In genomic region chr10:128489380-128489779, GRCm38 (mm10) we compare ENCODE assay signal across 9 mouse cellular contexts. TPM values are rescaled to one million over a fixed set of nuclear protein-coding genes. Genes with fewer than 3 reads are reported as not detected.
A peak's percentile ranks its signal among the peaks of the same experiment; 100 is the strongest.
DNase-seq lines count a peak whose midpoint lies in the region; ATAC-seq and TF ChIP-seq lines count a peak whose summit lies in the region.
"Had no signal": no experiment of that assay in that cellular context is flagged by ENCODE, and none has a peak within 500 bp of the region (broad histone marks: within the 10 kb centered on the region; RNA-seq: fewer than 3 reads in every experiment).

No protein-coding gene starts in this region.

- peak overlapping the region; percentile 96 for H3K27ac ChIP-seq in heart, embryonic 10.5 days
- peak overlapping the region; percentile 39; the same call in 1 of the 2 replicates for H3K27ac ChIP-seq in liver, embryonic 13.5 days

- no peak for DNase-seq in heart, embryonic 10.5 days (ENCODE audit: low spot score)
- DNase-seq in heart, adult 18-20 months, result no peak
- DNase-seq in liver, embryonic 13.5 days, result no peak
- DNase-seq in liver (no peak), ZHBTc4 (ENCODE audit: low read depth, low spot score) (peak; percentile 69)
- no peak for DNase-seq in testis, postnatal 10 days (ENCODE audit: low spot score)
- DNase-seq: thymus, adult 2 months had no signal

- peaks cover 30% of the 10 kb centered on the region for H3K79me2 ChIP-seq in myocyte (ENCODE audit: control insufficient read depth, insufficient read depth)

- 59% methylated on average over 5 of the region's 5 CpGs for WGBS in heart, embryonic 10.5 days
- WGBS in liver, embryonic 13.5 days (ENCODE audit: insufficient replicate concordance), result 57% methylated on average over 5 of the region's 5 CpGs

- peaks cover 75% of the 10 kb centered on the region for H3K36me3 ChIP-seq in heart, embryonic 10.5 days
- peaks cover 77% of the 10 kb centered on the region for H3K36me3 ChIP-seq in liver, embryonic 13.5 days
- H3K36me3 ChIP-seq in myocyte (ENCODE audit: control insufficient read depth, insufficient read depth), result peaks cover 27% of the 10 kb centered on the region

- peaks cover 38% of the 10 kb centered on the region for H3K4me1 ChIP-seq in heart, embryonic 10.5 days
- H3K4me1 ChIP-seq in liver, embryonic 13.5 days (replicated peaks), result peaks cover 29% of the 10 kb centered on the region

- H3K9me3 ChIP-seq in heart, embryonic 10.5 days, result no peaks in the 10 kb centered on the region
- no peaks in the 10 kb centered on the region for H3K9me3 ChIP-seq in liver, embryonic 13.5 days (replicated peaks)

- no peak for TF ChIP-seq POLR2A in myocyte (IDR thresholded peaks at IDR 0.05; ENCODE audit: insufficient read length, low read depth)

- ATAC-seq in liver, embryonic 13.5 days (ENCODE audit: low read depth), result no peak
- ATAC-seq in inflammation-experienced regulatory T-cells, adult 6 months, result no peak

- no peak overlapping the region for H3ac ChIP-seq in myocyte (ENCODE audit: control insufficient read depth, insufficient read length)

- H3K9ac ChIP-seq in liver, embryonic 13.5 days, result no peak overlapping the region

- H3K27me3 ChIP-seq in heart, embryonic 10.5 days (ENCODE audit: insufficient read depth, poor library complexity, severe bottlenecking), result no peaks in the 10 kb centered on the region
- no peaks in the 10 kb centered on the region for H3K27me3 ChIP-seq in liver, embryonic 13.5 days
- no peaks in the 10 kb centered on the region for H3K27me3 ChIP-seq in myocyte (ENCODE audit: control insufficient read depth, insufficient read depth, insufficient read length)

- peak overlapping the region; percentile 1; the same call in 1 of the 2 replicates for H3K4me3 ChIP-seq in heart, embryonic 10.5 days
- no peak overlapping the region for H3K4me3 ChIP-seq in liver, embryonic 13.5 days (replicated peaks)
- H3K4me3 ChIP-seq in myocyte, result no peak overlapping the region

- H3K4me2 ChIP-seq in liver, embryonic 13.5 days, result no peak overlapping the region
- H3K4me2 ChIP-seq in myocyte (ENCODE audit: low read depth), result no peak overlapping the region

TF ChIP-seq in myocyte, 11 proteins besides CTCF, POLR2A, EP300 and RAD21:
- TF ChIP-seq TCF12 (IDR thresholded peaks at IDR 0.05; ENCODE audit: insufficient read depth, poor library complexity, severe bottlenecking) (no peak), POLR2AphosphoS2 (IDR thresholded peaks at IDR 0.05; ENCODE audit: insufficient read length, low read depth) (peak; percentile 77)

RNA-seq across cellular contexts. Expression of gene Myl6, which starts 4.6 kb away (rescaled TPM):
- 1,508 and 1,550 TPM in 2 replicates for polyA plus RNA-seq in heart, embryonic 10.5 days (2016; fragmentation: Nextera tagmentation; extraction: Ambion mirVana)
- total RNA-seq in heart, adult 18-20 months (2021), result 100 to 1,000 TPM; 253 to 273 TPM
- polyA plus RNA-seq in liver, embryonic 13.5 days (2015; fragmentation: Nextera tagmentation; extraction: Ambion mirVana), result 498 and 524 TPM in 2 replicates
- 2,234 TPM for polyA plus RNA-seq in myocyte (2012; fragmentation: generic; extraction: Trizol)
- polyA plus RNA-seq in inflammation-experienced regulatory T-cells, adult 6 months (2017; shearing (Covaris generic)), result 1,000 to 10,000 TPM in 1 of 3 experiments, 100 to 1,000 TPM in 2; 949 to 1,454 (median 955) TPM

RNA-seq across cellular contexts. Expression of gene Myl6b, which starts 9.1 kb away (rescaled TPM):
- polyA plus RNA-seq in heart, embryonic 10.5 days (2016; fragmentation: Nextera tagmentation; extraction: Ambion mirVana), result 3.2 and 4.0 TPM in 2 replicates
- 1 to 10 TPM; 3.2 to 3.3 TPM for total RNA-seq in heart, adult 18-20 months (2021)
- polyA plus RNA-seq in liver, embryonic 13.5 days (2015; fragmentation: Nextera tagmentation; extraction: Ambion mirVana), result 1.2 and 1.3 TPM in 2 replicates
- 734 TPM for polyA plus RNA-seq in myocyte (2012; fragmentation: generic; extraction: Trizol)
- 1 to 10 TPM; 2.7 to 4.6 (median 4.5) TPM for polyA plus RNA-seq in inflammation-experienced regulatory T-cells, adult 6 months (2017; shearing (Covaris generic))

RNA-seq across cellular contexts. Expression of gene Smarcc2, which starts 30.3 kb away (rescaled TPM):
- 66.0 and 68.7 TPM in 2 replicates for polyA plus RNA-seq in heart, embryonic 10.5 days (2016; fragmentation: Nextera tagmentation; extraction: Ambion mirVana)
- total RNA-seq in heart, adult 18-20 months (2021), result 10 to 100 TPM; 75.4 to 75.8 TPM
- polyA plus RNA-seq in liver, embryonic 13.5 days (2015; fragmentation: Nextera tagmentation; extraction: Ambion mirVana), result 18.5 and 30.1 TPM in 2 replicates
- 52.5 TPM for polyA plus RNA-seq in myocyte (2012; fragmentation: generic; extraction: Trizol)
- 10 to 100 TPM; 53.1 to 64.4 (median 57.2) TPM for polyA plus RNA-seq in inflammation-experienced regulatory T-cells, adult 6 months (2017; shearing (Covaris generic))

RNA-seq across cellular contexts. Expression of gene Esyt1, which starts 36.3 kb away (rescaled TPM):
- polyA plus RNA-seq in heart, embryonic 10.5 days (2016; fragmentation: Nextera tagmentation; extraction: Ambion mirVana), result 17.8 and 20.3 TPM in 2 replicates
- 10 to 100 TPM; 15.9 to 19.9 TPM for total RNA-seq in heart, adult 18-20 months (2021)
- 9.9 and 10.6 TPM in 2 replicates for polyA plus RNA-seq in liver, embryonic 13.5 days (2015; fragmentation: Nextera tagmentation; extraction: Ambion mirVana)
- 166 TPM for polyA plus RNA-seq in myocyte (2012; fragmentation: generic; extraction: Trizol)
- 10 to 100 TPM; 68.4 to 89.7 (median 70.4) TPM for polyA plus RNA-seq in inflammation-experienced regulatory T-cells, adult 6 months (2017; shearing (Covaris generic))

RNA-seq across cellular contexts. Expression of gene Zc3h10, which starts 58.2 kb away (rescaled TPM):
- 11.2 and 12.8 TPM in 2 replicates for polyA plus RNA-seq in heart, embryonic 10.5 days (2016; fragmentation: Nextera tagmentation; extraction: Ambion mirVana)
- 1 to 10 TPM; 7.7 to 8.2 TPM for total RNA-seq in heart, adult 18-20 months (2021)
- polyA plus RNA-seq in liver, embryonic 13.5 days (2015; fragmentation: Nextera tagmentation; extraction: Ambion mirVana), result 6.2 and 7.1 TPM in 2 replicates
- 13.8 TPM for polyA plus RNA-seq in myocyte (2012; fragmentation: generic; extraction: Trizol)
- 1 to 10 TPM; 5.6 to 9.2 (median 6.0) TPM for polyA plus RNA-seq in inflammation-experienced regulatory T-cells, adult 6 months (2017; shearing (Covaris generic))

Comparison
In these comparisons a context has a peak if more than half of its experiments do, and no peak if none do; other contexts are left out.
1. RNA of gene Myl6b, which starts 9.1 kb away (polyA plus RNA-seq): 734 TPM in myocyte (single experiment); 2.7 to 4.6 TPM in inflammation-experienced regulatory T-cells, adult 6 months, 3.2 to 4.0 TPM in heart, embryonic 10.5 days and 1.2 to 1.3 TPM in liver, embryonic 13.5 days; every median in the first group is over 100 times any median in the second.